Mouse (Mus musculus) embryonic facial prominence, embryonic 15.5 days (tissue): Measurements from ENCODE around the gene Vcpkmt. TPM values are rescaled to one million over a fixed set of nuclear protein-coding genes. Genes with fewer than 3 reads are reported as not detected.

Experiments
- ATAC-seq: fragments of 200-750 bp; cut with Nextera tagmentation; 2 replicates; pipeline ENCODE4 v1.8.0; 2017; ENCODE audit warnings: low read depth, moderate TSS enrichment; ENCODE audit not compliant: insufficient number of reproducible peaks, low FRiP score, low TSS enrichment
- H3K27ac ChIP-seq: fragments of 300-500 bp; sonication (generic); replicated peaks from 2 replicates; pipeline ENCODE4 v1.5.1; 2015; ENCODE audit warnings: mild to moderate bottlenecking, inconsistent platforms
- H3K27me3 ChIP-seq: fragments of 300-500 bp; sonication (generic); 2 replicates; pipeline ENCODE4 v1.6.1; 2015; ENCODE audit warnings: inconsistent platforms
- H3K36me3 ChIP-seq: fragments of 300-500 bp; sonication (generic); 2 replicates; pipeline ENCODE4 v1.6.1; 2015; ENCODE audit warnings: mild to moderate bottlenecking, inconsistent platforms
- H3K4me1 ChIP-seq: fragments of 300-500 bp; sonication (generic); 2 replicates; pipeline ENCODE4 v1.6.1; 2015; ENCODE audit warnings: inconsistent platforms
- H3K4me2 ChIP-seq: fragments of 300-500 bp; sonication (generic); replicated peaks from 2 replicates; pipeline ENCODE4 v1.6.1; 2015; ENCODE audit warnings: mild to moderate bottlenecking, inconsistent platforms
- H3K4me3 ChIP-seq: fragments of 300-500 bp; sonication (generic); replicated peaks from 2 replicates; pipeline ENCODE4 v1.5.1; 2015; ENCODE audit warnings: mild to moderate bottlenecking, inconsistent platforms
- H3K9ac ChIP-seq: fragments of 300-500 bp; sonication (generic); 2 replicates; pipeline ENCODE4 v1.6.1; 2015; ENCODE audit warnings: inconsistent platforms
- H3K9me3 ChIP-seq: fragments of 300-500 bp; sonication (generic); replicated peaks from 2 replicates; pipeline ENCODE4 v1.6.1; 2016; ENCODE audit warnings: inconsistent platforms
- WGBS: fragments of 180-500 bp; shearing (Covaris S2); methylation state at CpG from one replicate; pipeline ENCODE4 v1.1.7; 2015; 5-methylcytosine and 5-hydroxymethylcytosine counted together
- microRNA-seq: library from miRNA; unstranded; fragments of <30 nt; microRNA quantifications from one replicate; pipeline ENCODE4, GENCODE M21; 2016; ENCODE audit warnings: borderline number of aligned reads
- polyA plus RNA-seq: library from polyadenylated mRNA; unstranded; fragments of >200 nt; fragmentation: Nextera tagmentation; extraction: Ambion mirVana; gene quantifications from 2 replicates; pipeline ENCODE4 v1.2.1, GENCODE M21; 2015

Vcpkmt gene
- polyA plus RNA-seq, 1 experiment from 2014 or later: 29.4 TPM

- WGBS: 13% methylated on average over 19 of the region's 19 CpGs
- H3K4me3 ChIP-seq: 0 out of 2 replicates have a peak overlapping the region, but pooled peaks have one; percentile 19
- no peaks in the 10 kb centered on the region for H3K9me3 ChIP-seq
- peak; percentile 70 for ATAC-seq
- H3K27me3 ChIP-seq: no peaks in the 10 kb centered on the region
- no peak overlapping the region for H3K9ac ChIP-seq
- H3K36me3 ChIP-seq: no peaks in the 10 kb centered on the region
- peak overlapping the region; percentile 93 for H3K27ac ChIP-seq
- H3K4me1 ChIP-seq: peaks cover 34% of the 10 kb centered on the region
- H3K4me2 ChIP-seq: peak overlapping the region; percentile 44
These were observed 45.0 kb downstream of the Vcpkmt start for GRCm38 (mm10) chr12:69537675-69538361.

GRCm38 (mm10) chr12:69537243-69537674 lies 45.6 kb downstream of the Vcpkmt start:
- no peaks in the 10 kb centered on the region for H3K27me3 ChIP-seq
- 20% methylated on average over 10 of the region's 10 CpGs for WGBS
- no peak for ATAC-seq
- H3K9ac ChIP-seq: no peak overlapping the region
- H3K4me2 ChIP-seq: peak overlapping the region; percentile 44
- H3K4me1 ChIP-seq: peaks cover 34% of the 10 kb centered on the region
- H3K9me3 ChIP-seq: no peaks in the 10 kb centered on the region
- no peaks in the 10 kb centered on the region for H3K36me3 ChIP-seq
- 0 out of 2 replicates have a peak overlapping the region, but pooled peaks have one; percentile 19 for H3K4me3 ChIP-seq
- peak overlapping the region; percentile 93 for H3K27ac ChIP-seq

GRCm38 (mm10) chr12:69536616-69537242 lies 46.1 kb downstream of the Vcpkmt start:
- ATAC-seq: no peak
- H3K4me3 ChIP-seq: no peak overlapping the region
- peak overlapping the region; percentile 44; the same call in 1 of the 2 replicates for H3K4me2 ChIP-seq
- no peaks in the 10 kb centered on the region for H3K9me3 ChIP-seq
- H3K27ac ChIP-seq: peak overlapping the region; percentile 93
- WGBS: 68% methylated on average over 10 of the region's 10 CpGs
- H3K4me1 ChIP-seq: peaks cover 34% of the 10 kb centered on the region
- no peak overlapping the region for H3K9ac ChIP-seq
- H3K27me3 ChIP-seq: no peaks in the 10 kb centered on the region
- no peaks in the 10 kb centered on the region for H3K36me3 ChIP-seq

- Histone ChIP-seq H3K4me2 (no peak overlapping the region), H3K9ac (no peak overlapping the region), H3K4me3 (no peak overlapping the region), H3K27me3 (no peaks in the 10 kb centered on the region), H3K27ac (no peak overlapping the region), H3K9me3 (no peaks in the 10 kb centered on the region), H3K36me3 (no peaks in the 10 kb centered on the region), H3K4me1 (peaks cover 18% of the 10 kb centered on the region)
- no peak for ATAC-seq
- WGBS: 80% methylated on average over 5 of the region's 5 CpGs
These were observed 49.6 kb downstream of the Vcpkmt start for GRCm38 (mm10) chr12:69533237-69533636.

- ATAC-seq: no peak
- Histone ChIP-seq H3K9ac (no peak overlapping the region), H3K27ac (no peak overlapping the region), H3K9me3 (no peaks in the 10 kb centered on the region), H3K4me2 (no peak overlapping the region), H3K27me3 (no peaks in the 10 kb centered on the region), H3K4me3 (no peak overlapping the region), H3K36me3 (no peaks in the 10 kb centered on the region), H3K4me1 (peaks cover 11% of the 10 kb centered on the region)
- WGBS: 89% methylated on average over 3 of the region's 3 CpGs
These were observed 50.3 kb downstream of the Vcpkmt start for GRCm38 (mm10) chr12:69532530-69532929.

GRCm38 (mm10) chr12:69532091-69532490 lies 50.7 kb downstream of the Vcpkmt start:
- WGBS: 90% methylated on average over 4 of the region's 4 CpGs
- no peak for ATAC-seq
- no peaks in the 10 kb centered on the region for H3K9me3 ChIP-seq
- no peak overlapping the region for H3K9ac ChIP-seq
- H3K4me1 ChIP-seq: peaks cover 6% of the 10 kb centered on the region
- H3K27me3 ChIP-seq: no peaks in the 10 kb centered on the region
- H3K27ac ChIP-seq: no peak overlapping the region
- H3K4me3 ChIP-seq: no peak overlapping the region
- H3K4me2 ChIP-seq: no peak overlapping the region
- no peaks in the 10 kb centered on the region for H3K36me3 ChIP-seq

- no peak for ATAC-seq
- Histone ChIP-seq H3K27ac (no peak overlapping the region), H3K27me3 (no peaks in the 10 kb centered on the region), H3K9ac (no peak overlapping the region), H3K9me3 (no peaks in the 10 kb centered on the region), H3K36me3 (no peaks in the 10 kb centered on the region), H3K4me3 (no peak overlapping the region), H3K4me2 (no peak overlapping the region), H3K4me1 (no peaks in the 10 kb centered on the region)
- WGBS: 79% methylated on average over 13 of the region's 13 CpGs
These were observed 53.0 kb downstream of the Vcpkmt start for GRCm38 (mm10) chr12:69529694-69530403.

- no peak overlapping the region for H3K9ac ChIP-seq
- H3K27ac ChIP-seq: no peak overlapping the region
- H3K9me3 ChIP-seq: no peaks in the 10 kb centered on the region
- H3K4me1 ChIP-seq: no peaks in the 10 kb centered on the region
- no peaks in the 10 kb centered on the region for H3K27me3 ChIP-seq
- H3K4me3 ChIP-seq: no peak overlapping the region
- 90% methylated on average over 8 of the region's 8 CpGs for WGBS
- ATAC-seq: no peak
- no peak overlapping the region for H3K4me2 ChIP-seq
- H3K36me3 ChIP-seq: no peaks in the 10 kb centered on the region
These were observed 54.4 kb downstream of the Vcpkmt start for GRCm38 (mm10) chr12:69528275-69529032.

Small RNAs within 50 kb of the gene (microRNA-seq; reads per million reads assigned to microRNA genes)
- gene Gm23018: not detected

Other genes with a start within 250 kb of the Vcpkmt start
- 92.5 and 95.0 TPM in 2 replicates for gene Nemf, start 225.9 kb downstream of the Vcpkmt start, polyA plus RNA-seq
- 71.4 and 78.4 TPM in 2 replicates for gene Arf6, start 210.9 kb downstream of the Vcpkmt start, polyA plus RNA-seq
- 2.8 and 4.0 TPM in 2 replicates for gene Gm9887, start 210.6 kb downstream of the Vcpkmt start, polyA plus RNA-seq
- gene Sos2, start 98.8 kb upstream of the Vcpkmt start, polyA plus RNA-seq: 10.3 and 10.7 TPM in 2 replicates
- 17.2 and 17.3 TPM in 2 replicates for gene L2hgdh, start 141.8 kb upstream of the Vcpkmt start, polyA plus RNA-seq
- gene Atp5s, start 141.9 kb upstream of the Vcpkmt start, polyA plus RNA-seq: 32.5 and 35.0 TPM in 2 replicates
- 2.8 and 3.2 TPM in 2 replicates for gene Cdkl1, start 208.2 kb upstream of the Vcpkmt start, polyA plus RNA-seq